Mouse (Mus musculus) C2C12 (cell line): ENCODE measurements around the gene Eef1e1. TPM values are rescaled to one million over a fixed set of nuclear protein-coding genes. Genes with fewer than 3 reads are reported as not detected.
A peak's percentile ranks its signal among the peaks of the same experiment; 100 is the strongest.

Experiments used
- H3K27me3 ChIP-seq: one replicate; pipeline ENCODE4 v1.6.1; 2011; ENCODE audit not compliant: control insufficient read depth, insufficient read depth, insufficient read length
- H3K36me3 ChIP-seq: one replicate; pipeline ENCODE4 v1.6.1; 2011; ENCODE audit not compliant: control insufficient read depth, insufficient read depth
- H3K4me3 ChIP-seq: one replicate; pipeline ENCODE4 v1.5.1; 2011; ENCODE audit warnings: mild to moderate bottlenecking, control low read depth; ENCODE audit not compliant: poor library complexity, insufficient read depth, severe bottlenecking
- H3K79me2 ChIP-seq: one replicate; pipeline ENCODE4 v1.6.1; 2011; ENCODE audit not compliant: control insufficient read depth, insufficient read depth
- H3K79me3 ChIP-seq: one replicate; pipeline ENCODE4 v1.6.1; 2011; ENCODE audit warnings: low read depth, control low read depth
- H3ac ChIP-seq: one replicate; pipeline ENCODE3; 2011; ENCODE audit warnings: low read depth; ENCODE audit not compliant: control insufficient read depth, insufficient read length
- CEBPB ChIP-seq: IDR thresholded peaks from one replicate; pipeline ENCODE4 v1.6.1; 2011; ENCODE audit warnings: low read depth, mild to moderate bottlenecking, control low read depth, moderate library complexity
- CTCF ChIP-seq: IDR thresholded peaks from one replicate; pipeline ENCODE4 v1.5.1; 2011; ENCODE audit not compliant: control insufficient read depth, insufficient read depth, insufficient read length
- FOSL1 ChIP-seq: IDR thresholded peaks from one replicate; pipeline ENCODE4 v1.8.0; 2011; ENCODE audit warnings: mild to moderate bottlenecking, low read length; ENCODE audit not compliant: poor library complexity, insufficient read depth, severe bottlenecking
- MAX ChIP-seq: IDR thresholded peaks from one replicate; pipeline ENCODE4 v1.6.1; 2011; ENCODE audit warnings: mild to moderate bottlenecking, control low read depth
- MYOD1 ChIP-seq: IDR thresholded peaks from one replicate; pipeline ENCODE4 v1.6.1; 2011; ENCODE audit warnings: low read depth; ENCODE audit not compliant: control insufficient read depth, insufficient read length
- MYOG ChIP-seq: IDR thresholded peaks from one replicate; pipeline ENCODE4 v1.6.1; 2011; ENCODE audit not compliant: control insufficient read depth, insufficient read length; ENCODE audit errors: extremely low read depth
- USF1 ChIP-seq: IDR thresholded peaks from one replicate; pipeline ENCODE4 v1.6.1; 2011; ENCODE audit warnings: low read depth, mild to moderate bottlenecking, control low read depth, moderate library complexity
- polyA plus RNA-seq: library from polyadenylated mRNA; unstranded; fragments of >200 nt; fragmentation: generic; extraction: Trizol; gene quantifications from one replicate; pipeline ENCODE4 v1.2.1, GENCODE M21; 2012; ENCODE audit warnings: missing spikeins

The Eef1e1 gene
- polyA plus RNA-seq, 1 experiment, result 64.0 TPM

DNA sequence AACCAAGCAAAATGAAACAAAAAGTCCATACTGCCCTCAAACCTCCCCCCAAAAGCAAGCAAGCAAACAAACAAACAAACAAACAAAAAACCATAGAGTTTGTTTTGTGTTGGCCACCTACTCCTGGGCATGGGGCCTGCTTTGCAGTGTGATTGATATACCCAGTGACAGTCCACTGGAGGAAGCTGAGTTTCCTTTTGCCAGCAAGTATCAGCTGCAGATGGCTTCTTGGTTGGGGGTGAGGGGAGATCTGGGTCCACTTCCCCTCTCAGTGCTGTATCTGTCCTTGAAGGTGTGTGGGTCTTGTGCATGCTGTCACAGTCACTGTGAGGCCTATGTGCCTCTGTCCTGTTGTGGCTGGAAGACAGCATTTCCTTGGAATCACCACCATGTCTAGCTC is 11.2 kb upstream of the Eef1e1 start:
- H3K36me3 ChIP-seq, result no peaks in the 10 kb centered on the region
- H3K79me3 ChIP-seq, result no peaks in the 10 kb centered on the region
- H3K4me3 ChIP-seq, result no peak overlapping the region
- no peaks in the 10 kb centered on the region for H3K79me2 ChIP-seq
- H3K27me3 ChIP-seq, result no peaks in the 10 kb centered on the region
- no peak for TF ChIP-seq MYOD1
- TF ChIP-seq MAX, result no peak
- TF ChIP-seq CTCF, result no peak
- TF ChIP-seq CEBPB, result no peak
- TF ChIP-seq FOSL1, result no peak
- TF ChIP-seq USF1, result no peak
- TF ChIP-seq MYOG, result no peak
- H3ac ChIP-seq, result no peak overlapping the region

DNA sequence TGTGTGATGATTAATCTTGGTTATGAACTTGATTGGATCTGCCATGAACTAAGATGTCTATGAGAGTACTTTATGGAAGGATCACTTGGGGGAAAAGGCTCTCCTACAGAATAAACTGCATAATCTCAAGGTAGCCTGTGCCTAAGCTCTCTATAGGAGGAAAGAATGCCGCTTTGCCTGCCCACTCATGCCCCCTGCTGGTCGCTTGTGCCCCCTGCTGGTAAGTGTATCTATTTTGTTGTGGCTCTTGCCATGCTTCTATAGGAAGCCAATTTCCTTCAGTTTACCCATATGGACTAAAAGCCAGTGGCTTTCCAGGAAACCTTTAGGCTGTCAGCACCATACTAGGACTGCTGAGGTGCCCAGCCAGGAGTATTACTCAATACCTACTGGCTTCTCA is 9.7 kb upstream of the Eef1e1 start:
- H3K27me3 ChIP-seq, result no peaks in the 10 kb centered on the region
- H3K79me2 ChIP-seq, result no peaks in the 10 kb centered on the region
- no peaks in the 10 kb centered on the region for H3K36me3 ChIP-seq
- no peak overlapping the region for H3K4me3 ChIP-seq
- no peak for TF ChIP-seq CEBPB
- peak; percentile 5 for TF ChIP-seq CTCF
- TF ChIP-seq USF1, result no peak
- TF ChIP-seq FOSL1, result no peak
- TF ChIP-seq MYOG, result no peak
- no peak for TF ChIP-seq MAX
- no peak for TF ChIP-seq MYOD1
- H3ac ChIP-seq, result no peak overlapping the region
- H3K79me3 ChIP-seq, result no peaks in the 10 kb centered on the region

DNA sequence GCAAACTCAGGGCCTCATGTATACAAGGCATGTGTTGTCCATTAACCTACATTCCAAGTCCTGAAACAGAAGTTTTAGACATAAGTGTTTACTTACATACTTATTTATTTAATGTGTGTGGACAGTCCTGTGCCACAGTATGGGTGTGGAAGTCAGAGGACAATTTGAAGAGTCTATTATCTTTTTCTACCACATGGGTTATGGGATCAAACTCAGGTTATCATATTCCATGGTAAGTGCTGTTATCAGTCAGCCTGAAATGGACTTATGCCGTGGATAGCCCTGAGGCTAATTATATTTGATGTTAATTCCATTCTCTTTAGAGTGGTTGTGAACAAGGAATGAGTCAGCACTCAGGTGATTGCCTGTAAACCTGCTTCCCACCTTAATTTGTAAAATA is 5.9 kb upstream of the Eef1e1 start:
- TF ChIP-seq CTCF (no peak), MYOD1 (no peak), USF1 (no peak), MAX (no peak), CEBPB (no peak), FOSL1 (no peak), MYOG (no peak)
- no peaks in the 10 kb centered on the region for H3K36me3 ChIP-seq
- no peaks in the 10 kb centered on the region for H3K27me3 ChIP-seq
- H3K79me2 ChIP-seq, result no peaks in the 10 kb centered on the region
- H3K4me3 ChIP-seq, result no peak overlapping the region
- H3ac ChIP-seq, result no peak overlapping the region
- H3K79me3 ChIP-seq, result no peaks in the 10 kb centered on the region

DNA sequence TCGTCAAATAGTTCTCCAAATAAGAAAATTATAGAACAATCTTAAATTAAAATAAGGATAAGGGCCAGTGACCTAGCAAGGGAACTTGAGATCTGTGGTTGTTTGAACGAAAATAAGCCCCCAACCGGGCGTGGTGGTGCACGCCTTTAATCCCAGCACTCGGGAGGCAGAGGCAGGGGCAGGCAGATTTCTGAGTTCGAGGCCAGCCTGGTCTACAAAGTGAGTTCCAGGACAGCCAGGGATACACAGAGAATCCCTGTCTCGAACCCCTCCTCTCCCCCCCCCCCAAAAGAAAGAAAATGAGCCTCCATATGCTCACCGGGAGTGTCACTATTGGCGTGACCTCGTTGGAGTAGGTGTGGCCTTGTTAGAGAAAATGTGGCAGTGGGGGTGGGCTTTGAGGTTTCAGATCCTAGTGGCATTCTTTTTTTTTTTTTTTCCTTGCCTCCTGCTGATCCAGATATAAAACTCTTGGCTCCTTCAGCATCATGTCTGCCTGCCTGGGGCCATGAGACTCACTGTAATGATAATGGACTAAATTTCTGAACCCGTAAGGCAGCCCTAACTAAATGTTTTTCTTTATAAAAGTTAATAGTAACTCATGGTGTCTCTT is 772 bp upstream of the Eef1e1 start:
- no peak overlapping the region for H3K4me3 ChIP-seq
- H3K79me2 ChIP-seq, result peaks cover 42% of the 10 kb centered on the region
- TF ChIP-seq USF1, result no peak
- TF ChIP-seq CTCF, result no peak
- no peak for TF ChIP-seq FOSL1
- TF ChIP-seq CEBPB, result no peak
- no peak for TF ChIP-seq MYOG
- no peak for TF ChIP-seq MAX
- TF ChIP-seq MYOD1, result no peak
- H3K36me3 ChIP-seq, result peaks cover 27% of the 10 kb centered on the region
- H3K79me3 ChIP-seq, result peaks cover 32% of the 10 kb centered on the region
- no peak overlapping the region for H3ac ChIP-seq
- no peaks in the 10 kb centered on the region for H3K27me3 ChIP-seq

DNA sequence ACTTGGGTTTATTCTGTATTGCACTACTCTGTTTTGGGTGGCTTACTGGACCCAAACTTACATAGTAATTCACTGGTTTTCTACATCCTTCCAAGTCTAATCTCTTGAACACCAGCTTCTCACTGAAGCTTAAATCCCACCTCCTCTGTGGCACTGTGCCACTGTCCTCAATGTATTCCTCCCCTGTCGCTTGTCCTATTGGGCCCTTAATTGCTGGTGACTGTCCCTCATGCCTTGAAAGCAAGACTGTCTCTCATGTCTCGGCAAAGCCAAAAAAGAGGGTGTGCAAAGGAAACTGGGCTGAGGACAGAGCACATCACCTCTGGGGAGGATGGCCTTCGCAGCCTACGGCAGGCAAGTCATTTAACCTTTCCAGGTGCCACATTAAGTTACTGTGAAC is 993 bp downstream of the Eef1e1 start:
- Histone ChIP-seq H3K79me3 (peaks cover 41% of the 10 kb centered on the region), H3K27me3 (no peaks in the 10 kb centered on the region)
- TF ChIP-seq USF1 (no peak), MAX (no peak), MYOD1 (no peak), CTCF (no peak), CEBPB (no peak), MYOG (no peak), FOSL1 (no peak)

DNA sequence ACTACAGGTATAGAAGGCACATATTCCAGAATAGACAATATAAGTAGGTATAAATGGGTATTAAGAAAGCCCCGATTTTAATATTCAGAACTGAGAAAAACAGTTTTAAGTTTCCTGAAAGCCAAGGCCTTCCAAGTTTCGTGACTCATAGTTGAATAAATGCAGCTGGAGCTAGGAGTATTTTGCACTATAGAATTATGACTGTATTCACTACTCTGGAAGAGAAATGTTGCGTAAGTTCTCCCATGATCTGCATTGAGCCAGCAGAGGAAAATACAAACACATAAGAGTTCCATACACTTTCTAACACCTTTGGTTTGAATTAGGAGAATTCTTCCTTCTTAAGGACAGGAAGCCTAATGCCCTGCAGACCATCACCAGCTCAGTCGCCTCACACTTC is 8.6 kb downstream of the Eef1e1 start:
- peaks cover 55% of the 10 kb centered on the region for H3K79me2 ChIP-seq
- no peak overlapping the region for H3K4me3 ChIP-seq
- H3K36me3 ChIP-seq, result peaks cover 99% of the 10 kb centered on the region
- TF ChIP-seq CEBPB, result peak; percentile 19
- TF ChIP-seq MYOD1, result no peak
- H3K27me3 ChIP-seq, result no peaks in the 10 kb centered on the region
- no peak overlapping the region for H3ac ChIP-seq
- H3K79me3 ChIP-seq, result peaks cover 24% of the 10 kb centered on the region

More for the DNA sequence above, 993 bp downstream of the Eef1e1 start:
- Histone ChIP-seq H3K36me3 (peaks cover 45% of the 10 kb centered on the region), H3ac (peak overlapping the region; percentile 93), H3K4me3 (peak overlapping the region; percentile 89), H3K79me2 (peaks cover 57% of the 10 kb centered on the region)
